Mouse (Mus musculus) hindbrain, embryonic 15.5 days (tissue): ENCODE measurements around the gene Fbxl16. TPM values are rescaled to one million over a fixed set of nuclear protein-coding genes. Genes with fewer than 3 reads are reported as not detected.
A peak's percentile ranks its signal among the peaks of the same experiment; 100 is the strongest.

Experiments
- ATAC-seq: fragments of 200-750 bp; cut with Nextera tagmentation; 2 replicates; pipeline ENCODE4 v1.8.0; 2017; ENCODE audit warnings: low read depth, moderate number of reproducible peaks, moderate TSS enrichment; ENCODE audit not compliant: low FRiP score
- H3K27ac ChIP-seq: fragments of 300-500 bp; sonication (generic); replicated peaks from 2 replicates; pipeline ENCODE4 v1.5.1; 2015; ENCODE audit warnings: mild to moderate bottlenecking, inconsistent platforms
- H3K27me3 ChIP-seq: fragments of 300-500 bp; sonication (generic); 2 replicates; pipeline ENCODE4 v1.6.1; 2015; ENCODE audit warnings: control low read depth, inconsistent platforms
- H3K36me3 ChIP-seq: fragments of 300-500 bp; sonication (generic); 2 replicates; pipeline ENCODE4 v1.6.1; 2015; ENCODE audit warnings: control low read depth, inconsistent platforms
- H3K4me1 ChIP-seq: fragments of 300-500 bp; sonication (generic); replicated peaks from 2 replicates; pipeline ENCODE4 v1.6.1; 2015; ENCODE audit warnings: control low read depth, inconsistent platforms
- H3K4me2 ChIP-seq: fragments of 300-500 bp; sonication (generic); 2 replicates; pipeline ENCODE4 v1.6.1; 2015; ENCODE audit warnings: moderate library complexity, mild to moderate bottlenecking, inconsistent platforms
- H3K4me3 ChIP-seq: fragments of 300-500 bp; sonication (generic); 2 replicates; pipeline ENCODE4 v1.5.1; 2015; ENCODE audit warnings: mild to moderate bottlenecking, inconsistent platforms
- H3K9ac ChIP-seq: fragments of 300-500 bp; sonication (generic); 2 replicates; pipeline ENCODE4 v1.6.1; 2015; ENCODE audit warnings: inconsistent platforms
- H3K9me3 ChIP-seq: fragments of 300-500 bp; sonication (generic); 2 replicates; pipeline ENCODE4 v1.6.1; 2016; ENCODE audit warnings: control low read depth, inconsistent platforms
- WGBS: fragments of 180-500 bp; shearing (Covaris S2); methylation state at CpG from one replicate; pipeline ENCODE4 v1.1.7; 2015; 5-methylcytosine and 5-hydroxymethylcytosine counted together
- polyA plus RNA-seq: library from polyadenylated mRNA; unstranded; fragments of >200 nt; fragmentation: Nextera tagmentation; extraction: Ambion mirVana; gene quantifications from 2 replicates; pipeline ENCODE4 v1.2.1, GENCODE M21; 2015

The Fbxl16 gene
- polyA plus RNA-seq, 1 experiment from 2014 or later, result 45.0 TPM

DNA sequence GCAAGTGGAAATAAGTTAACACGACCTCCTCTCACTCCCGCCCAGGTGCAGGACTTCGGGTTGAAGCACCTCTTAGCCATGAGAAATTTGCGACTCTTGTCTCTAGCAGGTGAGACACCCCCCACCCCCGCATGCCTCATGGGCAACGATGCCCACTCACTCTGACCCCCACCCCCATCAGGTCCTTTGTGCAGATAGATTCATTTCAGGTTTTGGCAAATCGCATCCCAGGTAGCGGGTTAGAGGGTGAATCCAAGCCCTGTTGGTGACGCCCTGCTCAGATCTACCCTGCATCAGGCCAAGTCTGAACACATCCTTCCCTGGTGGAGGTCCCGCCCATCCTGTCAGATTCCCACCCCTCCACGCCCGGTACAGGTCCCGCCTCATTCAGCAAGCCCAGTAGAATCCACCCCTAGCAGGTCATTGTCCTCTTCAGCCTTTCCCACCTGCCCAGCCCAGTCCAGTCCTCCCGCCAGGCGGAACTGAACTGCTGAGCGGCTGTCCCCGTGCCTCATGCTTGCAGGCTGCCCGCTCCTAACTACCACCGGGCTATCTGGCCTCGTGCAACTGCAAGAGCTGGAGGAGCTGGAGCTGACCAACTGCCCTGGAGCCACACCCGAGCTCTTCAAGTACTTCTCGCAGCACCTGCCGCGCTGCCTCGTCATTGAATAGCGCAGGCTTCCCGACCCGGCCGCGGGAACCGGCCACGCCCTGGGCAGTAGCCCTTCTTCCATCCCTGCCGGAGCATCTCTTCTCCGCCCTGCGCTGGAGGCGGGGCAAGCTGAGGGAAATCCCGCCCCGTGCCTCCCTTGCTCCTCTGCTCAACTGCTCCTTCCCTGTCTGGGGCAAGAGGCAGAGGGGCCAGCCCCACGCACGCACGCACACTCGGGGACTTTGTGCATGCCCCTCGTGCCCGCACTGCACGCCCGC, 10.2 kb downstream of the Fbxl16 start:
- WGBS, result 10% methylated on average over 46 of the region's 46 CpGs
- no peak overlapping the region for H3K27ac ChIP-seq
- no peaks in the 10 kb centered on the region for H3K9me3 ChIP-seq
- no peak for ATAC-seq
- peaks cover 28% of the 10 kb centered on the region for H3K36me3 ChIP-seq
- peaks cover 12% of the 10 kb centered on the region for H3K27me3 ChIP-seq
- no peak overlapping the region for H3K4me2 ChIP-seq
- no peak overlapping the region for H3K4me3 ChIP-seq
- peaks cover 10% of the 10 kb centered on the region for H3K4me1 ChIP-seq
- no peak overlapping the region for H3K9ac ChIP-seq

DNA sequence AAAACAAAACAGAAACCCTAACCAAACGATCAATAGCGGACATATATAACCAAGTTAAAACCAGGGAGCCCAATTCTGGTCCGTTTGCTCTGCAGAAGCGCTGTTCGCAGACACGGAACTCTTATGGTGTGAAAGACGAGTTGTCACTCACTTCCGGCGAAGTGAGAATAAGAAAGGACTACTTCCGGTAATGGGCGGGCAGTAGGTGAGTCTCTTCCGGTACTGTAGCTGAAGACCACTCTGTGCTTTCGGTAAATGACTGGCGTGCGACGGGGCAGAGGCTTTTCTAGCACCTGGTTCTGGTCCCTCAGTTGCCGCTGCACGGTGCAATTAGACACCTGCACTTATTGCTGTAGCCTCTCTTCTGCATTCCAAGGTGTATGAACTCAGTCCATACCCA, 14.6 kb downstream of the Fbxl16 start, which contains the start of gene Wdr24:
Gene Wdr24, plus strand, starts transcription at position 176 of the 400 bp plus-strand sequence.
- Histone ChIP-seq H3K4me2 (peak within 1 kb of the TSS; percentile 91), H3K36me3 (peaks cover 22% of the 10 kb centered on the region), H3K9ac (peak within 1 kb of the TSS; percentile 73), H3K4me1 (peaks cover 53% of the 10 kb centered on the region), H3K27me3 (no peaks in the 10 kb centered on the region; the same call in 1 of the 2 replicates), H3K9me3 (no peaks in the 10 kb centered on the region), H3K4me3 (peak within 1 kb of the TSS; percentile 57), H3K27ac (peak within 1 kb of the TSS; percentile 68)
- under 1% methylated on average over 18 of the region's 18 CpGs for WGBS
- ATAC-seq, result peak; percentile 55

DNA sequence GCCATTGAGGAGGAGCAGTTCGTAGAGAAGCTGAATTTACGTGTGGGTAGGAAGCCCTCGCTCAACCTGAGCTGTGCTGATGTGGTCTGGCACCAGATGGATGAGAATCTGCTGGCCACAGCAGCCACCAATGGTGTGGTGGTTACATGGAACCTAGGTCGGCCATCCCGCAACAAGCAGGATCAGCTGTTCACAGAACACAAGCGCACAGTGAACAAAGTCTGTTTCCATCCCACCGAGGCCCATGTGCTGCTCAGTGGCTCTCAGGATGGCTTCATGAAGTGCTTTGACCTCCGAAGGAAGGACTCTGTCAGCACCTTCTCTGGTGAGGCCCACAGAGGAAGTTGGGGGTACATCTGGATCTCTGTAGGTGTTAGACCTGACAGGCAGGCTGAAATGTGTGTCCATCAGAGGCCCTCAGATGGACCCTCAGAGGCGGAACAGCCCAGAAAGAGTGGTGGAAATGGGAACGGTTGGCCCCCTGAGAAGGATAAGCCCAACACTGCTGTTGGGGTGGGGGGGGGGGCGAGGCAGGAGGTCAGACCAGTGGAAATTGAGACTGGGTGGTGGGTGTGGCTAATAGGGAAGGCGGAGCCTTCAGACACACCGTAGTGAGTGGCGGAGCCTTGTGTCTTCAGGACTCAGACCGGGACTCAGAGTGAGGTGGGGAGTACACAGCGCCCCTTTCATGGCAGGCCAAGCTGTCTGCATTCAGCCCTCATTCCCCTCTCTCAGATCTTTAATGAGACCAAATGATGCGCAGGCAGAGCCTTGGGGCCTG, 15.7 kb downstream of the Fbxl16 start:
- H3K9me3 ChIP-seq, result no peaks in the 10 kb centered on the region
- no peak for ATAC-seq
- peaks cover 60% of the 10 kb centered on the region for H3K4me1 ChIP-seq
- H3K4me2 ChIP-seq, result peak overlapping the region; percentile 91
- H3K4me3 ChIP-seq, result peak overlapping the region; percentile 57
- no peaks in the 10 kb centered on the region for H3K27me3 ChIP-seq
- peak overlapping the region; percentile 73 for H3K9ac ChIP-seq
- WGBS, result 81% methylated on average over 16 of the region's 17 CpGs
- no peak overlapping the region for H3K27ac ChIP-seq
- peaks cover 19% of the 10 kb centered on the region for H3K36me3 ChIP-seq

DNA sequence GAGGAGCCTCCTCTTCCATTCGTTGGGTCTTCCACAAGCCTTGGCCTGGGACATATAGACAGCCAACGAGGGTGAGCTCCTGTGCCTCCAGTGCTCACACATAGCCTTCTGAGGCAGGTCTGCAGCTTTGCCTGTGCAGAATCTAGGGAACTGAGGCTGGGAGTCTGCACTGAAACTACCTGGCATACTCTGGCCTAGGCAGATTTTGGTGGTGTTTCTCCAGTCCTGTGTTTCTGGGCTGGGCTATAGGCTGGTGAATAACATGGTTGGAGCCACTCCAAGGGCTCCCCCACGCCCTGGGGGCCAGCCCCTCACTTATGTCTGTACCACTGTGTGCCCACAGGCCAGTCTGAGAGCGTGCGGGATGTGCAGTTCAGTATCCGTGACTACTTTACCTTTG, 16.4 kb downstream of the Fbxl16 start:
- Histone ChIP-seq H3K9ac (no peak overlapping the region), H3K27ac (no peak overlapping the region), H3K27me3 (no peaks in the 10 kb centered on the region), H3K4me1 (peaks cover 67% of the 10 kb centered on the region), H3K4me2 (peak overlapping the region; percentile 91), H3K9me3 (no peaks in the 10 kb centered on the region), H3K36me3 (peaks cover 16% of the 10 kb centered on the region), H3K4me3 (no peak overlapping the region)
- no peak for ATAC-seq
- 92% methylated on average over 6 of the region's 6 CpGs for WGBS

DNA sequence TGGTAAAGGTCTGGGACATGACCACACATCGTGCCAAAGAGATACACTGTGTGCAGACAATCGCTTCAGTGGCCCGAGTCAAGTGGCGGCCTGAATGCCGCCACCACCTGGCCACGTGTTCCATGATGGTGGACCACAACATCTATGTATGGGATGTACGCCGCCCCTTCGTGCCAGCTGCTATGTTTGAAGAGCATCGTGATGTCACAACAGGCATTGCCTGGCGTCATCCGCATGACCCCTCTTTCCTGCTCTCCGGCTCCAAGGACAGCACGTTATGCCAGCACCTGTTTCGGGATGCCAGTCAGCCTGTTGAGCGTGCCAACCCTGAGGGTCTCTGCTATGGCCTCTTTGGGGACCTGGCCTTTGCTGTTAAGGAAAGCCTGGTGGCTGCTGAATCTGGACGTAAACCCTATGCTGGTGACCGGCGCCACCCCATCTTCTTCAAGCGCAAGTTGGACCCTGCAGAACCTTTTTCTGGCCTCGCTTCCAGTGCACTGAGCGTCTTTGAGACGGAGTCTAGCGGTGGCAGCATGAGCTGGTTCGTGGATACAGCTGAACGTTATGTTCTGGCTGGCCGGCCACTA, 17.2 kb downstream of the Fbxl16 start:
- no peaks in the 10 kb centered on the region for H3K9me3 ChIP-seq
- no peak overlapping the region for H3K9ac ChIP-seq
- 96% methylated on average over 27 of the region's 27 CpGs for WGBS
- peaks cover 75% of the 10 kb centered on the region for H3K4me1 ChIP-seq
- no peak overlapping the region for H3K27ac ChIP-seq
- H3K4me3 ChIP-seq, result no peak overlapping the region
- no peaks in the 10 kb centered on the region for H3K27me3 ChIP-seq
- H3K4me2 ChIP-seq, result no peak overlapping the region
- ATAC-seq, result no peak
- H3K36me3 ChIP-seq, result peaks cover 24% of the 10 kb centered on the region

DNA sequence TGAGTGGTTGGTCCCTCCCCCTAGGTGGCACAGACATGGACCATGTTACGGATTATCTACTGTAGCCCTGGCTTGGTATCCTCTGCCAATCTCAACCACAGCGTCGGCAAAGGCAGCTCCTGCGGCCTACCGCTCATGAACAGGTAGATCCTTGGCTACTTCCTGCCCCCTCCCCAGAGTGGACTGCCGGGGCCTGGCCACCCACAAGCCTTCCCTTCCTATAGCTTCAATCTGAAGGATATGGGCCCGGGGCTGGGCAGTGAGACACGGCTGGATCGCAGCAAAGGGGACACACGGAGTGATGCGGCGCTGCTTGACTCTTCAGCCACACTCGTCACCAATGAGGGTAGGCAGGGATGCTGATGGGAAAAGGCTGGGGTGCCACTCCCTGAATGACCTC, 18.1 kb downstream of the Fbxl16 start:
- WGBS, result 95% methylated on average over 13 of the region's 13 CpGs
- H3K27ac ChIP-seq, result no peak overlapping the region
- H3K9me3 ChIP-seq, result no peaks in the 10 kb centered on the region
- ATAC-seq, result no peak
- H3K4me2 ChIP-seq, result no peak overlapping the region
- no peaks in the 10 kb centered on the region for H3K27me3 ChIP-seq
- no peak overlapping the region for H3K9ac ChIP-seq
- peaks cover 28% of the 10 kb centered on the region for H3K36me3 ChIP-seq
- H3K4me3 ChIP-seq, result no peak overlapping the region
- H3K4me1 ChIP-seq, result peaks cover 84% of the 10 kb centered on the region

DNA sequence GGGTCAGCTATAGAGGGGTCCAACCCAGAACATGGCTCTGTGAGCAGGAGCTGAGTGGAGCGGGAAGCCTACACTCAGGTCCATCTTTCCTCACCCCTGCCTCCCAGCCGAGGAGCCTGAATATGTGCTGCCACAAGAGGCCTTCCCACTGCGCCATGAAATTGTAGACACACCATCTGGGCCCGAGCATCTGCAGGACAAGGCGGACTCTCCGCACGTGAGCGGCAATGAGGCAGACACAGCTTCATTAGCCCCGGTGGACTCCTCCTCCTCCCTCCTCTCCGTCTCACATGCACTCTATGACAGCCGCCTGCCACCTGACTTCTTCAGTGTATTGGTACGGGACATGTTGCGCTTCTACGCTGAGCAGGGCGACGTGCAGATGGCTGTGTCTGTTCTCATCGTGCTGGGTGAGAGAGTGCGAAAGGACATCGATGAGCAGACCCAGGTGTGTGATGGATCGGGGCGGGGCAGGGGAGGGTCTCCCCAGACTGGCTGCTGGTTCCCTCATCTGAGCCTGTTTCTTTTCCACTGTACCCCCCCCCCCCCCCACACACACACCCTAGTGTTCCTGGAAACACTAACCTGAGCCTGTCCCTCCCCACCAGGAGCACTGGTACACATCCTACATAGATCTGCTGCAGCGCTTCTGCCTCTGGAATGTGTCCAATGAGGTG, 18.8 kb downstream of the Fbxl16 start:
- Histone ChIP-seq H3K27ac (peak overlapping the region; percentile 92; the same call in 1 of the 2 replicates), H3K4me3 (no peak overlapping the region)

DNA sequence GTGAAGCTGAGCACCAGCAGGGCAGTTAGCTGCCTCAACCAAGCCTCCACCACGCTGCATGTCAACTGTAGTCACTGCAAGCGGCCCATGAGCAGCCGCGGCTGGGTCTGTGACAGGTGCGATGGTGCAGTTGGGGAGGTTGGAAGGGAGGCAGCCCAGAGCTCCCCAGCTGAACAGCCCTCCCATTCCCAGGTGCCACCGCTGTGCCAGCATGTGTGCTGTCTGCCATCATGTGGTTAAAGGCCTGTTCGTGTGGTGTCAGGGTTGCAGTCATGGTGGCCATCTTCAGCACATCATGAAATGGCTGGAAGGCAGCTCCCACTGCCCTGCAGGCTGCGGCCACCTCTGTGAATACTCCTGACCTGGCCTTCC, 19.3 kb downstream of the Fbxl16 start:
- peaks cover 82% of the 10 kb centered on the region for H3K4me1 ChIP-seq
- H3K36me3 ChIP-seq, result peaks cover 28% of the 10 kb centered on the region
- H3K27me3 ChIP-seq, result no peaks in the 10 kb centered on the region
- peak overlapping the region; percentile 85 for H3K9ac ChIP-seq
- H3K9me3 ChIP-seq, result no peaks in the 10 kb centered on the region
- ATAC-seq, result no peak; the same call in 1 of the 2 replicates
- H3K27ac ChIP-seq, result peak overlapping the region; percentile 92
- 86% methylated on average over 8 of the region's 8 CpGs for WGBS
- peak overlapping the region; percentile 69 for H3K4me3 ChIP-seq
- peak overlapping the region; percentile 92 for H3K4me2 ChIP-seq

More for the DNA sequence above, 18.8 kb downstream of the Fbxl16 start:
- peaks cover 85% of the 10 kb centered on the region for H3K4me1 ChIP-seq
- no peak overlapping the region for H3K9ac ChIP-seq
- 85% methylated on average over 22 of the region's 22 CpGs for WGBS
- peak overlapping the region; percentile 92 for H3K4me2 ChIP-seq
- no peaks in the 10 kb centered on the region for H3K27me3 ChIP-seq
- no peak for ATAC-seq
- H3K36me3 ChIP-seq, result peaks cover 28% of the 10 kb centered on the region
- no peaks in the 10 kb centered on the region for H3K9me3 ChIP-seq

DNA sequence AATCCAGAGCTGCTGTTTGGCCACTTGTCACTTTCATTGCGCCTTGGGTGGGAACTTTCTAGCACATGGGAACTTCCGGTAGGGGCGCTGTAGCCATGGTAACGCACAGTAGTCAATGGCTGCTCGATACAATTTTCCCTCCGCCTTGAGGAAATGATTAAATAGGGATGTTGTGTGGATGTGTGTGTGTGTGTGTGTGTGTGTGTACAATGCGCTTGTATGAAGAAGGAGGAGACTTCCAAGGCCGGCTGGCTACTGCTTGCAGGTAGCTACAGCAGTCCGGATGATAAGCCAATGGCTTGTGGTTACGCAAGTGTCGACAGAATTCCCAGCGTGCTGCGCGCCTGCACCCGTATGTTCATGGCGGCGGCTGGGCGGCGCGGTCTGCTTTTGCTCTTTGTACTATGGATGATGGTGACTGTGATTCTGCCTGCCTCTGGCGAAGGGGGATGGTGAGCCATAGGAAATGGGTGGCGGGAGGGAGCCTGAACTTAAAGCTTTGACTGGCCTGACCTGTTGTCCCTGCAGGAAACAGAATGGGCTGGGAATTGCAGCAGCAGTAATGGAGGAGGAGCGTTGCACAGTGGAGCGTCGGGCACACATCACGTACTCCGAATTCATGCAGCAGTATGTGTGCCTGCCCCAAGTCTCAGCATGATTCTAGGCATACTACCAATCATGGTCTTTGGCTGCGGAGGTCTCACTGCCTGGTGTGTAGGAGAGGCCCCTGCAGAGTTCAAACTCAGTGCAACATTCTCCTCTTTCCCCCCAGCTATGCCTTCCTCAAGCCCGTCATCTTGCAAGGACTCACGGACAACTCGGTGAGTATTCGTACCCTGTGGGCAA, 20.1 kb downstream of the Fbxl16 start, which contains the start of gene Jmjd8:
Gene Jmjd8, plus strand, starts transcription at position 156 of the 846 bp plus-strand sequence.
- Histone ChIP-seq H3K27me3 (no peaks in the 10 kb centered on the region), H3K4me1 (peaks cover 84% of the 10 kb centered on the region), H3K27ac (peak within 1 kb of the TSS; percentile 92), H3K9ac (peak within 1 kb of the TSS; percentile 85), H3K4me2 (peak within 1 kb of the TSS; percentile 92), H3K9me3 (no peaks in the 10 kb centered on the region), H3K4me3 (peak within 1 kb of the TSS; percentile 69), H3K36me3 (peaks cover 28% of the 10 kb centered on the region)
- peak; percentile 60 for ATAC-seq
- WGBS, result 1% methylated on average over 32 of the region's 32 CpGs

DNA sequence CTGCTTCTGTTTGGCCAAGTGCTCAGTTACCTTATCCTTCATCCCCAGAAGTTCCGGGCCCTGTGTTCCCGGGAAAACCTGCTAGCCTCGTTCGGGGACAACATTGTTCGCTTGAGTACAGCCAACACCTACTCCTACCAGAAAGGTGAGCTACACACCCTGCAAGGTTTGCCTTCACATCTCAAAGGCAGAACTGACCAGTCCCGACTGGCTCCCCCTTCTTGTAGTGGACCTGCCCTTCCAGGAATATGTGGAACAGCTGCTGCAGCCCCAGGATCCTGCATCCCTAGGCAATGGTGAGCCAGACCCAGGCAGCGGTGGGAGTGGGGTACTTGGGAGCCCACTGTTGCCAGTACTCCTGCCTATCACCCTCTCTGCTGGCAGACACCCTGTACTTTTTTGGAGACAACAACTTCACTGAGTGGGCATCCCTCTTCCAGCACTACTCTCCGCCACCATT, 20.7 kb downstream of the Fbxl16 start:
- Histone ChIP-seq H3K9me3 (no peaks in the 10 kb centered on the region), H3K36me3 (peaks cover 28% of the 10 kb centered on the region), H3K27ac (peak overlapping the region; percentile 92), H3K4me2 (peak overlapping the region; percentile 92), H3K4me1 (peaks cover 84% of the 10 kb centered on the region), H3K9ac (peak overlapping the region; percentile 85), H3K27me3 (no peaks in the 10 kb centered on the region), H3K4me3 (peak overlapping the region; percentile 69)
- ATAC-seq, result no peak
- WGBS, result 38% methylated on average over 8 of the region's 8 CpGs
